8 mouse cellular contexts compared by ENCODE assay signal in the genomic region with DNA sequence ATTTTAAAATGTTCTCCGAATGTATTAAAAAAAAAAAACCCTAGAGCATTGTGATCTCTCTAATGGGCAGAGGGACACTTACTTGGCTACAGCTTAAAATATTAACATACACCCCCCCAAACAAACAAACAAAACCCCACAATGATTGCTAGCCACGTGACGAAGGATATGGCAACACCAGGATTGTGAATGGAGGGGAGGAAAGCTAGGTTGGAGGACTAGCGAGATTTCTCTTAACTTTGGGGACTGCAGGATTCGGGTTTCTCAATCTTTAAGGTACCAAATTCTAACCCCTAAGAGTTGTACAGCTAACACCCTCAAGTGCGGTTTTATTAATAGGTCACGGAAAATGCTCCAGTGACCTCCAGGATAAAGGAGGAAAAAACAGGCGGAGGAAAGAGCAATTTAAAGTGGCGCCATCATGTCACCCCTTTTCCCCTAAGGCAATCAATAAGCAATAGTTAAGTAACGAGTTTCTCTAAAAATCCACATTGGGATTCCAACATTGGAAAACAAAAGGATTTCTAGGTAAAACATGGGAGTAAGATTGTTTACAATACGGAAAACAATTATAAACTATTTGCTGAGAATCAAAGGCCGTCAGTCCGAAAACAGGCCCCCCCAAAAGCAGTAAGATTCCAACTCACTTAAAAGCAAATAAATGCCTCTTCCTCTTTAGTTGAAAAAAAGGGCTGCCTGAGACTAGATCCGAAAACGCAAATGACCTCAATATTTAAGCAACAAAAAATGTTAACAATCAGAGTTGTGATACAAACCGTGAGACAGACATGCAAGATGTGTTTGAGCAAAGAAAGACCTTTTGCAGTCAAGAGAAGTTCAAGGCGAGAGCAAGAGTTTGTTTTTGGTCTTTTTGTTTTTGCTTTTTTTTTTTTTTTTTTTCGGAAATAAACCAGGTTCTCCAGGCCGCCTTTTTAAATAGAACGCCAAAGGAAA. TPM values are rescaled to one million over a fixed set of nuclear protein-coding genes. Genes with fewer than 3 reads are reported as not detected.
DNase-seq lines count a peak whose midpoint lies in the region; ATAC-seq and TF ChIP-seq lines count a peak whose summit lies in the region.

No protein-coding gene starts in this region.

- intact Hi-C loops in gastrocnemius, adult 2 months (cut with DNase I), result loop anchor here (5.0 kb wide), 3 partner anchors 43 to 203 kb away; no protein-coding TSS in a partner anchor

- no peaks in the 10 kb centered on the region for H3K27me3 ChIP-seq in G1E (ENCODE audit: insufficient read depth, low read length)
- no peaks in the 10 kb centered on the region for H3K27me3 ChIP-seq in forebrain, embryonic 15.5 days
- no peaks in the 10 kb centered on the region for H3K27me3 ChIP-seq in liver, embryonic 11.5 days (replicated peaks; ENCODE audit: control insufficient read depth, insufficient read depth, low read length)
- H3K27me3 ChIP-seq in neural tube, embryonic 14.5 days (ENCODE audit: control insufficient read depth, insufficient read depth, low read length), result no peaks in the 10 kb centered on the region; the same call in 1 of the 2 replicates

- TF ChIP-seq CTCF in gastrocnemius, adult 2 months (IDR thresholded peaks at IDR 0.05), result no peak
- TF ChIP-seq CTCF in G1E (IDR thresholded peaks at IDR 0.05; ENCODE audit: low read depth, low read length), result no peak

- H3K9me3 ChIP-seq in G1E (replicated peaks), result no peaks in the 10 kb centered on the region
- no peaks in the 10 kb centered on the region for H3K9me3 ChIP-seq in forebrain, embryonic 15.5 days
- no peaks in the 10 kb centered on the region for H3K9me3 ChIP-seq in liver, embryonic 11.5 days (ENCODE audit: control insufficient read depth, low read length)
- H3K9me3 ChIP-seq in neural tube, embryonic 14.5 days (ENCODE audit: control insufficient read depth, low read length), result no peaks in the 10 kb centered on the region

- peak overlapping the region; percentile 94 for H3K9ac ChIP-seq in forebrain, embryonic 15.5 days (replicated peaks)
- peak overlapping the region; percentile 99 for H3K9ac ChIP-seq in liver, embryonic 11.5 days (ENCODE audit: low read depth, low read length)
- peak overlapping the region; percentile 99 for H3K9ac ChIP-seq in neural tube, embryonic 14.5 days (replicated peaks; ENCODE audit: low read depth, low read length)

- DNase-seq in gastrocnemius, adult 2 months, result no peak
- no peak for DNase-seq in gastrocnemius, postnatal 10 days
- DNase-seq in G1E (ENCODE audit: low spot score), result no peak
- no peak for DNase-seq in liver, embryonic 11.5 days (ENCODE audit: low spot score)
- DNase-seq in urinary bladder, postnatal 10 days (ENCODE audit: low spot score), result no peak
- no peak for DNase-seq in adrenal gland, postnatal 4 days (ENCODE audit: low spot score in 2 of 2)

- WGBS in forebrain, embryonic 15.5 days, result under 1% methylated on average over 20 of the region's 20 CpGs
- WGBS in liver, embryonic 11.5 days, result under 1% methylated on average over 20 of the region's 20 CpGs
- whole genome bisulfite sequencing in neural tube, embryonic 14.5 days, result under 1% methylated on average over 20 of the region's 20 CpGs

- peak overlapping the region; percentile 63 for H3K4me2 ChIP-seq in forebrain, embryonic 15.5 days (replicated peaks)
- peak overlapping the region; percentile 88 for H3K4me2 ChIP-seq in liver, embryonic 11.5 days
- peak overlapping the region; percentile 79 for H3K4me2 ChIP-seq in neural tube, embryonic 14.5 days (ENCODE audit: low read depth, low read length)

- H3K27ac ChIP-seq in gastrocnemius, adult 2 months, result peak overlapping the region; percentile 97
- peak overlapping the region; percentile 100 for H3K27ac ChIP-seq in forebrain, embryonic 15.5 days (replicated peaks)
- peak overlapping the region; percentile 100 for H3K27ac ChIP-seq in liver, embryonic 11.5 days (ENCODE audit: low read depth, low read length)
- peak overlapping the region; percentile 100 for H3K27ac ChIP-seq in neural tube, embryonic 14.5 days (ENCODE audit: low read depth, low read length)

- ATAC-seq in G1E (ENCODE audit: extremely low read depth, insufficient number of reproducible peaks, low FRiP score, poor library complexity, severe bottlenecking), result no peak
- no peak for ATAC-seq in forebrain, embryonic 15.5 days (replicated peaks)
- no peak for ATAC-seq in liver, embryonic 11.5 days (replicated peaks; ENCODE audit: low FRiP score)
- no peak for ATAC-seq in neural tube, embryonic 14.5 days (ENCODE audit: low read depth)

- H3K4me1 ChIP-seq in G1E (ENCODE audit: insufficient read depth, low read depth, low read length), result peaks cover 33% of the 10 kb centered on the region
- H3K4me1 ChIP-seq in forebrain, embryonic 15.5 days, result peaks cover 41% of the 10 kb centered on the region
- H3K4me1 ChIP-seq in liver, embryonic 11.5 days (replicated peaks; ENCODE audit: control insufficient read depth, insufficient read depth, low read length), result peaks cover 30% of the 10 kb centered on the region
- H3K4me1 ChIP-seq in neural tube, embryonic 14.5 days (ENCODE audit: control insufficient read depth, insufficient read depth, low read length), result peaks cover 16% of the 10 kb centered on the region

- H3K36me3 ChIP-seq in G1E (replicated peaks), result peaks cover 4% of the 10 kb centered on the region
- no peaks in the 10 kb centered on the region for H3K36me3 ChIP-seq in forebrain, embryonic 15.5 days
- no peaks in the 10 kb centered on the region for H3K36me3 ChIP-seq in liver, embryonic 11.5 days (ENCODE audit: control insufficient read depth, insufficient read depth, low read length)
- no peaks in the 10 kb centered on the region for H3K36me3 ChIP-seq in neural tube, embryonic 14.5 days (ENCODE audit: control insufficient read depth, insufficient read depth, low read length)

- peak overlapping the region; percentile 95 for H3K4me3 ChIP-seq in gastrocnemius, adult 2 months
- H3K4me3 ChIP-seq in G1E (ENCODE audit: low read depth, low read length), result peak overlapping the region; percentile 95
- H3K4me3 ChIP-seq in forebrain, embryonic 15.5 days, result peak overlapping the region; percentile 83
- H3K4me3 ChIP-seq in liver, embryonic 11.5 days (ENCODE audit: low read depth, low read length), result peak overlapping the region; percentile 81
- H3K4me3 ChIP-seq in neural tube, embryonic 14.5 days (ENCODE audit: low read depth, low read length), result peak overlapping the region; percentile 79

RNA-seq across cellular contexts. Expression of a gene that starts 27.9 kb away (rescaled TPM):
- total RNA-seq in gastrocnemius, adult 2 months (2021), result 10 to 100 TPM; 19.8 to 20.2 TPM
- total RNA-seq in gastrocnemius, postnatal 10 days (2021), result 10 to 100 TPM; 22.7 to 28.9 TPM
- 95.3 and 100 TPM in 2 replicates for total RNA-seq in G1E (2014; fragmentation: Nextera tagmentation)
- total RNA-seq in G1E (2017), result 31.0 and 31.7 TPM in 2 replicates
- 143 and 170 TPM in 2 replicates for polyA plus RNA-seq in G1E (2012)
- polyA plus RNA-seq in forebrain, embryonic 15.5 days (2015; fragmentation: Nextera tagmentation; extraction: Ambion mirVana), result 30.3 and 30.6 TPM in 2 replicates
- 18.2 and 20.3 TPM in 2 replicates for polyA plus RNA-seq in liver, embryonic 11.5 days (2014; fragmentation: Nextera tagmentation; extraction: Ambion mirVana)
- 30.2 and 37.4 TPM in 2 replicates for polyA plus RNA-seq in neural tube, embryonic 14.5 days (2014; fragmentation: Nextera tagmentation; extraction: Ambion mirVana)
- total RNA-seq in adrenal gland, postnatal 4 days (2021), result 10 to 100 TPM; 63.3 to 63.6 TPM
